Mouse (Mus musculus) heart, postnatal 0 days (tissue): ENCODE results near the gene Gal3st4.
A peak's percentile ranks its signal among the peaks of the same experiment; 100 is the strongest.

Experiments used
- CTCF ChIP-seq: IDR thresholded peaks from 2 replicates; pipeline ENCODE4 v1.5.1; 2016; ENCODE audit warnings: antibody characterized with exemption, control low read depth, low read depth
- EP300 ChIP-seq: IDR thresholded peaks from 2 replicates; pipeline ENCODE4 v1.6.1; 2016; ENCODE audit warnings: antibody characterized with exemption, low read depth

DNA sequence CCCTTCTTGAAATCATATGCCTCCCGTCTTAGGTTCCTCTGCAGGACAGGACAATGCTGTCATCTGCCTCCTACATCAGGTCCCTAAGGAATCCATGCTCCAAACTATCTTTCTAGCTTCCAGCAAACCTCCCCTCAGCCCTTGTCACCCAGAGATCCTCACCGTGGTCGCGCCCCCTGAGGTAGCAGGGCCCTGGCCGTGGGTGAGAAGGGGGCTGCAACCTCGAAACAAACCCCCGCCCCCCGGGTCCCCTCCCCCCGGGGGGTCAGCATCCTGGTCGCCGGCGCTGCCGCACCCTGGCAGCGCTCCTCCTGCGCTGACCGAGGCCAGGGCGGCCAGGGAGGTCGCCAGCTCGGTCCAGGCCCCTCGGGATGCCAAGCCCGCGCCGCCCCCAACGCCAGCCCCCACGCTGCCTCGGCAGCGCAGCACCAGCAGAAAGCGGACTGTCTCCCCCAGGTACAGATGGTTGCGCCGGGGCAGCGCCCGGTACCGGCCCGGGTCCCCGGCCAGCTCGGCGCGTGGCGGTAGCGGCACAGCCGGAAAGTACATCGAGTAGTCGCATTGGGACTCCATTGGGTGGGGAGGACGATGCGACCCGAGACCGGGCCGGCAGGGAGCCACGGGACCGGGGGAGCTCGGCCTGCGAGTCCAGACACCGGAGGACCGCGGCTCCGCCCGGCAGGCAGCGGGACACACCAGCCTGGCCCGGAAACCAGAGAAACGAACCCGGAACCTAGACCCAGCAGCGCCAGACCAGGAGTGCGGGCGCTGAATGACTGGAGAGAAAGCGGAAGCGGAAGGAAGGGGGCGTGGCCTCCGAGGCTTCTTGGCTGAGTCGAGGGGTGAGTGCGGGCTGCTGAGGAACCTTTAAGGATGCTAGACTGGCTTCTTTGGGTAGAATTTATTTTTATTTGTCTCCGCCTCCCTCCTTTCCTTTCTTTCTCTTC, 9.1 kb downstream of the Gal3st4 start, which contains the start of gene BC037034:
- no peak for TF ChIP-seq CTCF
- TF ChIP-seq EP300 = peak; percentile 22; the same call in 1 of the 2 replicates
